Mouse (Mus musculus) CD4-positive helper T cell, adult 2 months (primary cell): ENCODE measurements around the gene Zfp553.
A peak's percentile ranks its signal among the peaks of the same experiment; 100 is the strongest.
"Not testable (repeated sequence)": the region's sequence is repeated elsewhere in the genome, so short reads cannot be mapped to it uniquely, and the experiment has no call there.

Experiments
- DNase-seq: peaks from one replicate; pipeline ENCODE4 v3.0.0-alpha.2; 2012; ENCODE audit warnings: low read depth, missing footprints, low spot score

Zfp553 gene

GRCm38 (mm10) chr7:127233368-127233749 lies 498 bp downstream of the Zfp553 start:
- DNase-seq = no peak

DNA sequence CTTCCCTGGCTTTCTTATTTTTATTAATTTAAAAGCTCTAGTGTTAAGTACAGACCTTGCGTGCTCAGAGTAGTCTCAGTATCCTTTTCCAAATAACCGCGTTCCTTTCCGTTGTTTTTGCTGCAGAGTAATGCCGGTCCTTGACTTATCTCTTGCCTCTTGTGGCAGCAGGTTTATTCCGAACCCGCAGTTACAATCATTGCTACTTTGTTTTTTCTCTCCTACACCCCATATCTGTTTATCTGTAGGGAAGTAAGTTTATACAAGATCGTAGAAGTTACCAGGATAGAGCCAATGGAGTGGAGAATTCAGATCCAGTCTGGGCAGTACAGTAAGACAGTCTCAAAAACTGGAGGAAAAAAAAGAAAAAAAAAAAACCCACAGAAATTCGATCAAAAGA lies 904 bp downstream of the Zfp553 start:
- no peak for DNase-seq

DNA sequence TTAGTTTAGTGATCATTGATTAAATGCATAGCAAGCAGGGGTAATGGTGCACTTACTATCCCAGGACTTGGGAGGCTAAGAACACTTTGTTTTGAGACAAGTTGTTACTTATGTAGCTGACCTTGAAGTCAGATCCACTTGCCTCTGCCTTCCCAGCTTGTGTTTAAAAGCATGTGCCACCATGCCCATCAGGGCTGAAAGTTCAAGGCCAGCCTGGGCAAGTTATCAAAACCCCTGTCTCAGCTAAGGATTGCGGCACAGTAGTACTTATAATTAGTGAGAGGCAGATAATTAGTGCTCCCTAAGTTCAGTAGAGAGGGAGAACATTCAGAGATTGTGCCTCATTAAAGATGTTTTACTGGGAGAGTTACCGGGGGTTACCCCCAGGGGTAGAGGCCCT lies 1.9 kb downstream of the Zfp553 start:
- DNase-seq = no peak

GRCm38 (mm10) chr7:127243361-127243867 lies 10.6 kb downstream of the Zfp553 start:
- no peak for DNase-seq

- peak; percentile 92 for DNase-seq
These were observed 11.2 kb downstream of the Zfp553 start, which contains the start of gene Zfp771 for GRCm38 (mm10) chr7:127243870-127244657. Gene Zfp771, plus strand, starts transcription at chr7:127244274.

GRCm38 (mm10) chr7:127244658-127245510 lies 12.0 kb downstream of the Zfp553 start:
- no peak for DNase-seq

DNA sequence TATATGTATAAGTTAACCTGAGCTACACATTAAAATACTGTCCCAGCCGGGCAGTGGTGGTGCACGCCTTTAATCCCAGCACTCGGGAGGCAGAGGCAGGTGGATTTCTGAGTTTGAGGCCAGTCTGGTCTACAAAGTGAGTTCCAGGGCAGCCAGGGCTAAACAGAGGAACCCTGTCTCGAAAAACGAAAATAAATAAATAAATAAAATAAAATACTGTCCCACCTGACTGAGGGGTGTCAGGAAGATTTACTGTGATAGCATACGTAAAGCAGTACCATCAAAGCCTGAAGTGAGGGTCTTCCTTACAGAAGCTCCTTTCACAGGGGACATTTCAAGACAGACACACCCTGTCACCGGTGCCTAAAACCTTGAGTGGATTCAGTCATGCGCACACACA lies 17.6 kb downstream of the Zfp553 start:
- DNase-seq = not testable (repeated sequence)

DNA sequence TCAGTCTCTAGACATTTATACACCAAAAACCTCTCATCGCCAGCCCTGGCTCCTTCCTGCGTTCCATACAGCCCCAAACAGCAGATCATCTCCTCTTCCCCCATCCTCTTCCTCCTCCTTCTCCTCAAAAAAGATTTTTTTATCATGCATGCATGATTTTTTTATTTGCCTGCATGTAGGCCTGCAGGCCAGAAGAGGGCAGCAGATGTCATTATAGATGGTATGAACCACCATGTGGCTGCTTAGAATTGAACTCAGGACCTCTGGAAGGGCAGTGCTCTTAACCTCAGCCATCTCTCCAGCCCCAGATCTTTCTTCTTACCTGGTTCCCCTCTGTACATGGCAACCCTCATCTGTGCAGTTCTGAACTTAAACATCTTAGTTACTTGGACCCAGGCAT lies 19.6 kb downstream of the Zfp553 start:
- peak; percentile 67 for DNase-seq

- DNase-seq = no peak
These were observed 20.5 kb downstream of the Zfp553 start for GRCm38 (mm10) chr7:127253341-127253740.

DNA sequence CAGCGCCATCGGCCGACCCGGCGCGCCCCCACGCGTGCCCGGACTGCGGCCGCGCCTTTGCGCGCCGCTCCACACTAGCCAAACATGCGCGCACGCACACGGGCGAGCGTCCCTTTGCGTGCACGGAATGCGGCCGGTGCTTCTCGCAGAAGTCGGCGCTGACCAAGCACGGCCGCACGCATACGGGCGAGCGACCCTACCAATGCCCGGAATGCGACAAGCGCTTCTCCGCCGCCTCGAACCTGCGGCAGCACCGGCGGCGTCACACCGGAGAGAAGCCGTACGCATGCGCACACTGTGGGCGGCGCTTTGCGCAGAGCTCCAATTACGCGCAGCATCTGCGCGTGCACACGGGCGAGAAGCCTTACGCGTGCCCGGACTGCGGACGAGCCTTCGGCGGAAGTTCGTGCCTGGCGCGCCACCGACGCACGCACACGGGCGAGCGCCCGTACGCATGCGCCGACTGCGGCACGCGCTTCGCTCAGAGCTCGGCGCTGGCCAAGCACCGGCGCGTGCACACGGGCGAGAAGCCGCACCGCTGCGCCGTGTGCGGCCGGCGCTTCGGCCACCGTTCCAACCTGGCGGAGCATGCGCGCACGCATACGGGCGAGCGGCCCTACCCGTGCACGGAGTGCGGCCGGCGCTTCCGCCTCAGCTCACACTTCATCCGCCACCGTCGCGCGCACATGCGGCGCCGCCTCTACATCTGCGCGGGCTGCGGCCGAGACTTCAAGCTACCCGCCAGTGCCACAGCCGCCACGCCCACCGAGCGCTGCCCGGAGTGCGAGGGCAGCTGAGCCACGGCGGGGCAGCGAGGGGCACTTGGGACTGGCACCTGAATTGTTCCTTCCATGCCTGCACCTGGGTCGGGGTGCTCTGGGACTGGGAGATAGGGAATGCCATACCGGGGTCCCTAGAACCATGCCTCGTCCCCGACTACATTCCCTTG lies 21.2 kb downstream of the Zfp553 start:
- DNase-seq = peak; percentile 99

- no peak for DNase-seq
These were observed 22.1 kb downstream of the Zfp553 start for GRCm38 (mm10) chr7:127255008-127255407.

GRCm38 (mm10) chr7:127255965-127256364 lies 23.1 kb downstream of the Zfp553 start:
- no peak for DNase-seq

GRCm38 (mm10) chr7:127256518-127256917 lies 23.7 kb downstream of the Zfp553 start:
- DNase-seq = no peak

DNA sequence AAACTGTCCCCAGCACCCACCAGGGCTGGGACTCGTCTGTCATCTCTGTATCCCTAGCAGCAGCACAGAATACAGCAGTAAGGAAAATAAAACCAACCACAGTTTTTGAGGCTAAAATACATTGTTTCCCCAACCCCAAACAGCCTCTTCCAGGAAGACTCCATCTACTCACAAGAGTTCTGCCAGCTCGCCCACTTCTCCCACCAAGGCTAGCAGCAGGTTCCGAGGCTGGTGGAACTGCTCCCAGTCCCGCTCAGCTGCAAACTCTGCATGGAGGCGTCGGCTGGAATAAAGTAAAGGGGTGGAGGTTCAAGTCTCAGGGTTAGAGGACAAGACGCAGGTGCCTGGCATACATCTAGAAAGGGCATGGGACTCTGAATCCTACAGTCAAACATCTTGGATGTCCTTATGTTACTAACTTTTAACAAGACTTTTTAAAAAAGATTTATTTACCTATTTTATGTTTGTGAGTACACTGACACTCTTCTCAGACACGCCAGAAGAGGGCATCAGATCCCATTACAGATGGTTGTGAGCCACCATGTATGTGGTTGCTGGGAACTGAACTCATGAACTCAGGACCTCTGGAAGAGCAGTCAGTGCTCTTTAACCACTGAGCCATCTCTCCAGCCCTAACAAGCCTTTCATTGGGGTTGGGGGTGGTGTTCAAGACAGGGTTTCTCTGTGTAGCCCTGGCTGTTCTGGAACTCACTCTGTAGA lies 26.5 kb downstream of the Zfp553 start:
- DNase-seq = no peak

DNA sequence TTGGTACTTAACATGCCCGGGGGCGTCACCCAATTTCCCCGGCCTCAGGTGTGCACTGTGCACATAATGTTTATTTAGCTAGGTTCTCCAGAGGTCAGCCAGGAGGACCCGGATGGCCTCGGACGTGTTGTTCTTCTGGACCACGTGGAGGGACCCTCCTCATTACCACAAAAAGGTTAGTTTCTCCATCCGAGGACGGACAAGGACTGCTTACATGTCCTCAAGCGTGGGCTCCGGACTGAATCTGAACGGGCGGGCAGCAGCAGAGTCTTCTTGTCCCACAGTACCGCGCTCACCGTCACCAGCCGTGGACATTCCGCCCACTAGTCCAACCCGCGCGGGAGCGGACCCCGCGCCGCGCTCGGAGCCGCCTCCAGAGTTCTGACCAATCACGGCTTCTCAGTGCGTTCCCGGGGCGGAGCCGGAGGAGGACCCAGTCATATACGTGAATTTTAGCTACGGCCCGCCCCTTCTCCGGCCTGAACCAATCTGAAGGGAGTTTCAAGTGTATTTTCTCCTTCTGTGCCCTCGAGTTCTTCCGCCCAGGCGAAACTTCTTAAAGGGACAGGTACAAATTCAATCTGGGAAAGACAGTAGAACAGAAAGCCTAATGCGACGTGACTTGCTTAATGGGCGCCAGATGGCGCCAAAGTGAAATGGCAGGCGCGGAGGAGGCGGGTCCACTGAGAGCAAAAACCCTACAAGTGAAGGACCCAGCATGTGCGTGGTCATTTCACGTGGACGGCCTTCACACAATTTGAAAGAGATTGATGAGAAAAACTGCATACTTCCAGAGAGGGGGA lies 27.6 kb downstream of the Zfp553 start, which contains the start of gene Dctpp1:
Gene Dctpp1 (minus strand): TSS at position 401 of the 803 bp plus-strand sequence.
- DNase-seq = peak; percentile 99

DNA sequence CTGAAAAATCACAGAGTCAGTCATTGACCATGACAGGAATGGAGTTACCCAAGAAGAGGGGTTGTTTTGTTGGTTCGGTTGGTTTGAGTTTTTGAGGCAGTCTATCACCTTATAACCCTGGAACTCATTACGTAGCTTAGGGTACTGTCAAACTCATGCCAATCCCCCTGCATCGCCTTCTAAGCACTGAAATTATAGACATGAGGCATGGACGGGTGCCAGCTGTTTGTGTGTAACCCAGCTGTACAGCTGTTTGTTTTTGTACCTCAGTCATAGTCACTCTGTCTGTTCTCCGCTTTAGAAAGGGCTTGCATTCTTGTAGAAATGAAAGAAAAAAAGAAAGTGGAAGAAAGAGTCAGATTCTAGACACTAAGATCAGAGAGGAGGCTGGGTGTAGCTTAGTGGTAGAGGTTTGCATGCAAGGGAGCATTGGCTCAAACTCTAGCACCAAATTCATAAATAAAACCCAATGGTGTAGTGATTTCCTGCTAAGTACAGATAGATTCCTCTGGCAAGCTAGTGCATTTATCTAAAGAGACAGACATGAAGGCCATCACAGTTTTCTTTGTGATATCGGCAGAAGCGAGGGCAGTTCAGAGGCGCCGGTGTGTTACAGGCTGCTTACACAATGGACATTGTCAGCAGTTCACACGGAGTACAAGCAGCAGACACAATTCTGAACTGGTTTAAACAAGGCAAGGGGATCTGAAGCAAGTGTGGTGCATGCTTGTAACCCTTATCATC lies 29.5 kb downstream of the Zfp553 start:
- DNase-seq = no peak

DNA sequence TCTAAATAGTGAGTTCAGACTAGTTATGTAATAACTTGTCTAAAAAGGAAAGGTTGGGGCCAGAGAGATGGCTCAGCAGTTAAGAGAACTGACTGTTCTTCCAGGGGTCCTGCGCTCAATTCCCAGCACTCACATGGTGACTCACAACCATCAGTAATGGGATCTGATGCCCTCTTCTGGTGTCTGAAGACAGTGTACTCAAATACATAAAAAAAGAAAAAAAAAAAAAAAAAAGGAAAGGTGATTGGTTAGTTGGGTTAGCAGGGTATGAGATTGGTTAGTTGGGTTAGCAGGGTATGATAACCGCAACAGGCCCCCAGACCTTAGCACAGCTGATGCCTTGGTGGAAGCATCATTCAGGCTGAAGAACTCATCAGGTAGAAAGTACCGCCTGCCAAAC lies 30.7 kb downstream of the Zfp553 start:
- no peak for DNase-seq

GRCm38 (mm10) chr7:127270256-127270655 lies 37.4 kb downstream of the Zfp553 start:
- DNase-seq = no peak

GRCm38 (mm10) chr7:127270666-127271065 lies 37.8 kb downstream of the Zfp553 start:
- no peak for DNase-seq
